29 mouse cellular contexts compared by ENCODE assay signal in the genomic region with DNA sequence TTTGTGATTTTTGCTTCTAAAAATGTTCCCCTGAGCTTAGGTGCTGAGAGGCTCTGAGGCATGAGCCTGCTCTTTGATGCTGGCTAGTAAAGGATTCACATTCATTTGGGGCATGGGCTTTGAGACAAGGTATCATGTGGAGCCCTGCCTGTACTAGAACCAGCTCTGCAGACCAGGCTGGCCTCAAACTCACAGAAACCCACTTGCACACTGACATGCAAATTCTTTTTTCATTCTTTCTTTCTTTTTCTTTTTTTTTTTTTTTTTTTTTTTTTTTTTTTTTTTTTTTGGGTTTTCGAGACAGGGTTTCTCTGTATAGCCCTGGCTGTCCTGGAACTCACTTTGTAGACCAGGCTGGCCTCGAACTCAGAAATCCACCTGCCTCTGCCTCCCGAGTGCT. TPM values are rescaled to one million over a fixed set of nuclear protein-coding genes. Genes with fewer than 3 reads are reported as not detected.
"Had no signal": no experiment of that assay in that cellular context is flagged by ENCODE, and none has a peak within 500 bp of the region (broad histone marks: within the 10 kb centered on the region; RNA-seq: fewer than 3 reads in every experiment).

No protein-coding gene starts in this region.

RNA-seq across cellular contexts. Expression of gene Ldlrad2, which starts 14.7 kb away (rescaled TPM):
- total RNA-seq: common myeloid progenitor, adult 5-6 weeks; forebrain, postnatal 0 days; gastrocnemius, adult 18-20 months; gastrocnemius, adult 2 months; gastrocnemius, adult 8-10 months; gastrocnemius, postnatal 10 days; gastrocnemius, postnatal 14 days; gastrocnemius, postnatal 25 days; gastrocnemius, postnatal 36 days; gastrocnemius, postnatal 4 days; granulocyte monocyte progenitor cell, adult 5-6 weeks; heart, adult 18-20 months; heart, adult 2 months; heart, adult 8-10 months had no signal
- polyA plus RNA-seq: cortical plate, adult 2 months; embryonic facial prominence, embryonic 10.5 days; embryonic facial prominence, embryonic 11.5 days; embryonic facial prominence, embryonic 12.5 days; embryonic facial prominence, embryonic 13.5 days; erythroblast, embryonic 14.5 days; forebrain, embryonic 10.5 days; forebrain, embryonic 11.5 days; forebrain, embryonic 12.5 days; forebrain, embryonic 13.5 days; forebrain, embryonic 14.5 days; forebrain, embryonic 16.5 days; forebrain, postnatal 0 days; frontal cortex, adult 2 months; gonadal fat pad, adult 2 months; heart, adult 2 months; heart, embryonic 10.5 days had no signal
